Mouse (Mus musculus) brain, embryonic 14.5 days (tissue): ENCODE data around the gene Mpnd.

Experiments used
- CTCF ChIP-seq: fragments of 200-500 bp; IDR thresholded peaks from 2 replicates; pipeline ENCODE4 v1.5.1; 2012; ENCODE audit warnings: inconsistent platforms, mild to moderate bottlenecking, moderate library complexity, borderline replicate concordance; ENCODE audit not compliant: insufficient read depth, insufficient read length; ENCODE audit errors: extremely low read depth
- POLR2A ChIP-seq: fragments of 200-500 bp; IDR thresholded peaks from 2 replicates; pipeline ENCODE4 v1.6.1; 2012; ENCODE audit warnings: mild to moderate bottlenecking, inconsistent platforms, borderline replicate concordance; ENCODE audit not compliant: poor library complexity, insufficient read depth, insufficient read length, severe bottlenecking; ENCODE audit errors: extremely low read depth

- TF ChIP-seq POLR2A (no peak), CTCF (no peak)
Observed at GRCm38 (mm10) chr17:56026881-56027280, 21.4 kb downstream of the Mpnd start.
